Mouse (Mus musculus) adrenal gland, adult 2 months (tissue): ENCODE measurements around the gene Gltpd2. TPM values are rescaled to one million over a fixed set of nuclear protein-coding genes. Genes with fewer than 3 reads are reported as not detected.
A peak's percentile ranks its signal among the peaks of the same experiment; 100 is the strongest.
"Not testable (repeated sequence)": the region's sequence is repeated elsewhere in the genome, so short reads cannot be mapped to it uniquely, and the experiment has no call there.

ENCODE experiments used
- DNase-seq: peaks from one replicate; pipeline ENCODE4 v3.0.0; 2021
- polyA plus RNA-seq: library from polyadenylated mRNA; depleted of rRNA; stranded (reverse); fragments of >200 nt; gene quantifications from 2 replicates; pipeline ENCODE4 v1.2.3, GENCODE M21; 2012
- total RNA-seq, 2 experiments: library from RNA; stranded (reverse); gene quantifications; 2 replicates each; pipeline ENCODE4 v1.2.3; 2021

Gltpd2 gene
- total and polyA plus RNA-seq, 3 experiments, result 0.23 to 0.31 TPM; not detected in 1

- no peak for DNase-seq
Observed at GRCm38 (mm10) chr11:70516352-70516751, 2.6 kb upstream of the Gltpd2 start.

DNA sequence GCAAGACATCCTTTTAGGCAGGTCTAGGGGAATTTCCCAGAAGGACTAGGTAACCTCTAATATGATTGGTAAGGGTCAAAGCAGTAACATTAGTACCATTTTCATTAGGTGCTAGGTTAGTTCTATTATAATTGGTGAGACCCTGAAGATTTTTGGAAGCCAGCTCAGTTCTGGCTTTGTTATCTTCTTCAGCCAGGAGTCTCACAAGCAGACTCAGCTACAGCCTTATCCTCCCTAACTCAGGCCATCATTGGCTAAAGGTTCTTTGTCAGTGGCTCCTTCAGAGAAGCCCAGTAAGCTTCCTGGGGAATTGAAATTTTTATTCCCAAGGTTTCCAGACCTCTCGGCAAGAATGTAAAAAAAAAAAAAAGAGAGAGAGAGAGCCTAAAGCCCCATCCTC, 560 bp upstream of the Gltpd2 start:
- DNase-seq, result no peak

GRCm38 (mm10) chr11:70520178-70520769, 1.3 kb downstream of the Gltpd2 start:
- peak; percentile 59 for DNase-seq

DNA sequence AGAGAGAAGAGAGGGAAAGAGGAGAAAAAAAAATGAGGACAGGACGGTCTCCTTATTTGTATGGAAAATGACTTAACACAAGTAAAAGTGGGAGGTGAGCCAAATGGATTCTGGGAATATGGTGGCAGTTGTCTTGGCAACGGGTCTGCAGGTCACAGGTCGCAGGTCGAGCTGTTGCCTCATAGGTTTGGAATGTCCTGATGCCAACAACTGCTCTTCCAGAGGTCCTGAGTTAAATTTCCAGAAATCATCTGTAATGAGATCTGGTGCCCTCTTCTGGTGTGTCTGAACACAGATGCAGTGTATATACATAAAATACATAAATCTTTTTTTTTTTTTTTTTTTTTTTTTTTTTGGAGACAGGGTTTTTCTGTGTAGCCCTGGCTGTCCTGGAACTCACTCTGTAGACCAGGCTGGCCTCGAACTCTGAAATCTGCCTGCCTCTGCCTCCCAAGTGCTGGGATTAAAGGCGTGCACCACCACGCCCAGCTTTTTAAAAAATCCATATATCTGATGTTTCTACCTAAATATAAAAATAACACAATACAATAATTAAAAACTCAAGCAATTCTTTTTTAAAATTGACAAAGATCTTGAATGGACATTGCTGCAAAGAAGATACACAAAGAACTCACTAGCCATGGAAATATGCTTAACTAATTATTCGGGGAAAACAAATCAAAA, 4.5 kb downstream of the Gltpd2 start:
- not testable (repeated sequence) for DNase-seq

GRCm38 (mm10) chr11:70524782-70525181, 5.8 kb downstream of the Gltpd2 start:
- DNase-seq, result no peak

DNA sequence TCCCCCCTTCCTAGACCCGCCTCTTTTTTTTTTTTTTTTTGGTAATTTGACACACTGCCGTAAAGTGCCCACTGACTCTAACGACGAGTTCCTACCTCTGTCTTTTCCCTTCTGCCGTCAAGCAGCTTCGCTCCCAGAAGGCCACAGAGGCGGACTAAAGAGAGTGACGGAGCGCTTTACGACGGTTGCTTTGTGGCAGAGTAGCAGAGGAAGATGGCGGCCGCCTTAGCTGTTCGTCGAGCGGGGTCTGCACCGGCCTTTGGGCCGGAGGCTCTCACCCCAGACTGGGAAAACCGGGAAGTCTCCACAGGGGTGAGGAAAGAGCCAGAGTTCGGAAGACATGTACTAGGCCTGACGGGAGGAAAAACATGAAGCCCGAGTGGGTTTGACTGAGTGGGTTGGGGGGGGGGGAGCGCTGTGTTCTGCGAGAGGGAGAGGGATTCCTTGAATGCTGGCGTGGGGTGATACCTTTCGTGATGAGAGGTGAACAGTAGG, 6.2 kb downstream of the Gltpd2 start, which contains the start of gene Psmb6:
Gene Psmb6 (plus strand): TSS at position 184 of the 495 bp plus-strand sequence.
- DNase-seq, result peak; percentile 93

DNA sequence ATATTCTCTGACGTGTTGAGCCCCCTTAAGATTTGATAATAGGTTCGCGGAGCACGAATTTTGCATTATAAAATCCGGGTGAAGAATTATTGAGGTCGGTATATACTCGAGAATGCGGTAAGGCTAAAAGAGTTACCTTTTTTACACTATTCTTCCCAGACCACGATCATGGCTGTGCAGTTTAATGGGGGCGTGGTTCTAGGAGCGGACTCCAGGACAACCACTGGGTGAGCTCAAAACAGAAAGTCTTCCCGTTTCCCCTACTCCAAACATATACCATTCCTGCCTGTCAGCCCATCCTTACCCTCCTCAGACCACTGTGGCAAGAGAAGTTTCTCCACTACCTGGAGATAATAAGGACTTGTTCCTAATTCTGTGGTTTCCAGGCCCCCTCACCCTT, 6.7 kb downstream of the Gltpd2 start:
- DNase-seq, result no peak

- no peak for DNase-seq
Observed at GRCm38 (mm10) chr11:70526211-70526610, 7.2 kb downstream of the Gltpd2 start.

GRCm38 (mm10) chr11:70528610-70529009, 9.6 kb downstream of the Gltpd2 start:
- DNase-seq, result no peak

- not testable (repeated sequence) for DNase-seq
Observed at GRCm38 (mm10) chr11:70531065-70531464, 12.1 kb downstream of the Gltpd2 start.

DNA sequence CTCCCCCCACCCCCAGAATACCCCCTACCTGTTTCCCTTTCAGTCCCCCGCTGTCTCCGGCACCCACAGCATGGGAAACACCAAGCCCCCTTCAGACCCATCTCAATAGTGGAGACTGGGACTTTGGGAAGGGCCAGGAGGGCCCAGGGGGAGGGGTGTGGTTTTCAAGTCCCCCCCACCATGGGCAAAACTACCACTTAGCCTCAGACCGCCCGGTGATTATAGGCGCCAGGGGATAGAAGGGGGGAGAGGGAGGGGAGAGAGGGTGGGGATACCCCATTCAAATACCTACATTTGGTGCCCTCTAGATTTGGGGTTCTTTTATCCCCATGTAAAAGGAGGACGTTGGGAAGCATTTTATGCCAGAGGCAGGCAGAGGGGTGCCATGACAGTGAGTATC, 13.8 kb downstream of the Gltpd2 start, which contains the start of gene Gm40193:
Gene Gm40193 (minus strand): TSS at position 101 of the 400 bp plus-strand sequence.
- no peak for DNase-seq

DNA sequence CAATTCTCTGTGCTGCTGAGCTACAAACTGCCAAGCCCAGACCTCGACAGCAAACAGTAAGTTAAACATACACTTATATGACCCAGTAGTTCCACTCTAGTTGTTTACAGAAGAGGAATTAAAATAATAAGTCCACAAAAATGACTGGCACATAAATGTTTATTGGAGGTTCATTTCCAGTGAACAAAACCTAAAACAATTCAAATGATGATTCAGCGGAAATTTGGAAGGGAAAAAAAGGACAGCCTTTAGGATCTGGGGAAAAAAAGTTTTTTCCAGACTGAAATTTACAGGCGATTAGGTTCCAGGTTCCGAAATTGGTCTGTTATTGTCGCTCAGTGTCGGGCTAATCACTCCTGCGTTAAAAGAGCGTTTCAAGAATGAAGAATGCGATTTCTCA, 20.4 kb downstream of the Gltpd2 start:
- no peak for DNase-seq

GRCm38 (mm10) chr11:70539877-70540587, 21.0 kb downstream of the Gltpd2 start, which contains the start of gene Pld2:
Gene Pld2, plus strand, starts transcription at chr11:70540064.
- DNase-seq, result peak; percentile 96

GRCm38 (mm10) chr11:70540928-70541327, 21.9 kb downstream of the Gltpd2 start:
- no peak for DNase-seq

- no peak for DNase-seq
Observed at GRCm38 (mm10) chr11:70541415-70541814, 22.4 kb downstream of the Gltpd2 start.

DNA sequence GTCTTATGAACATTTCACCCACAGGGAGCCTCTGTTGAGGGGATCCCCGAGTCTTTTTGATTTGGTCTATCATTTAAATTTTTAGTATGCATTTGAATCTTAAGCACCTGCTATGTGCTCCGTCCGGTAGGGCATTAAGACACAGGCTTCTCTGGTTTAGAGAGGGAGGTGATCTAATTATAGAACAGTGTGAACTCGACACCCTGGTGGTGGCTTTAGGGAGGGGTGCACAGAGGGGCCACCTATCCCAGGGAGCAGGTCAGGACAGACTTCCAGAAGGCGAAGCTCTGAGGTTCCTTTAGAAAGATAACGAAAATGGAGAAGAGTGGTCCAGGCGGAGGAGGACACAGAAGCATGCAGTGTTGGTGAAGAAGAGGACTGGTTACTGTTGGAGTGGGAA, 25.5 kb downstream of the Gltpd2 start:
- no peak for DNase-seq

GRCm38 (mm10) chr11:70551526-70551925, 32.5 kb downstream of the Gltpd2 start:
- no peak for DNase-seq

- no peak for DNase-seq
Observed at GRCm38 (mm10) chr11:70553940-70554339, 34.9 kb downstream of the Gltpd2 start.

GRCm38 (mm10) chr11:70557545-70557944, 38.5 kb downstream of the Gltpd2 start:
- DNase-seq, result no peak

DNA sequence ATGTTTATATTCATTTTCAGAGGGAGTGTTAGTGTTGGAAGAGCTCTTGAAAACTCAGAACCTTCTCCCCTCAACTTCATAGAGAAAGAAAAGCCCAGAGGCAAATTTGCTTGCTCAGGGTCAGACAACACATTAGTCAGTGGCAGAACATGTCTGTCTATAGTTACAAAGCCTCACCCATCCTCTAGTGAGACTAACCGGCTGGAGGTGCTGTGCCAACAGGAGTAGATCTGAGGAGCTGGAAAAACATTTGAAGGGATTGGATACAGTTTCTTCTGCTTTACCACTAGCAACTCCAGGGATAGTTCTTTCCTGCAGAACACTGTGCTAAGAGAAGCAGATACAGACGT, 42.9 kb downstream of the Gltpd2 start:
- no peak for DNase-seq

DNA sequence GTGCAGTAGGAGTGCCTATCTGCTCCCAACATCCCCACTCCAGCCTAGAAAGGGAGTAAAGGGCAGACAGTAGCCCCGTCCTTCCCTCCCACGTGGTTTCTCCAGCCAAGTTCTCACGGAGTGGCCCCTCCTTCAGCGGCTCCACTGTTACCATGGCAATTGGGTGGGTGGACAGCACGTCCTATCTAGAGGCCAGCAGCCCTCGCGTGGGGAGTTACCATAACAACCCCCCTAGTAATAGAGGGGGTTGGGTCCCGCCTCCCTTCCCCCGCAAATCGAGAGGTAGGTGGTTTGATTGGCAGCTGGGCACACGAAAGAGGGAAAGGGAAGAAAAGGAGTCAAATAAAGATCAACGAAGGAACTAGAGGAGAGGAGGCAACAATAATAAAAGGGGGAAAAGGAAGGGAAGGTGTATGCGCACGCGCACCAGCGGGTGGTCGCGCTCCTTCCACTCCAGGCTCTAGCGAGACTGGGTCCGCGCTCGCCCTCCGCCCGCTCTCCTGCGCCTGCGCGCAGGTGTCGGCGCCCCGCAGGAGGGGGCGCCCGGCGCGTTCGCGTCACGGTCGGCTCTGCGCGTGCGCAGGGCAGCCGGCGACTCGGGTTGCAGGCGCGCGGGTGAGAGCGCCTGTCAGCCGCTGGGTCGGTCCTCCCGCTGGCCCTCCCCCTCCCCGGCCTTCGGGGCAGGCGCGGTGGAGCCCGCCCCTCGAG, 43.4 kb downstream of the Gltpd2 start, which contains the start of gene Mink1:
Gene Mink1 (plus strand): TSS at position 595 of the 708 bp plus-strand sequence.
- DNase-seq, result peak; percentile 94

DNA sequence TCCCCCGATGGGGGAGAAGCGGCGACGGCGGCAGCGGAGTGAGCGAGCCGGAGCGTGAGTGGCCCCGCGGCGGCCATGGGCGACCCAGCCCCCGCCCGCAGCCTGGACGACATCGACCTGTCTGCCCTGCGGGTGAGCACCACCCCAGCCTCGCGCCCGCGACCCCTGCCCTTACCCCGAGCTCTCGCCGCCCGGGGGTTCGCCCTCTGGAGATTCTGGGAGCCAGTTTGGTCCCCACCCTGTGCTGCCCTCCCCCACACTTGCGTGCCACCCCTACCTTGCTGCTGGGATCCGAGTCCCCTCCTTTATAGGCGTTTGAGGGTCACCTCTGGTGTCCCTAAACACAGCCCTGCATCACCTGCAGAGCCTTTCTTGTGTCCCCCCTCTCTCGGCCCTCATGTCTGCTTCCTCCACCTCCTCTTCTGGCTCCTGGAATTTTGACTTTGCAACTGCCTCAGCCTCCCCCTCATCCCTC, 44.0 kb downstream of the Gltpd2 start:
- DNase-seq, result no peak
